Mouse (Mus musculus) stomach, postnatal 0 days (tissue): ENCODE measurements around the gene Moxd1. TPM values are rescaled to one million over a fixed set of nuclear protein-coding genes. Genes with fewer than 3 reads are reported as not detected.
"Not testable (repeated sequence)": the region's sequence is repeated elsewhere in the genome, so short reads cannot be mapped to it uniquely, and the experiment has no call there.

Experiments used
- ATAC-seq: fragments of 200-750 bp; cut with Nextera tagmentation; 2 replicates; pipeline ENCODE4 v1.8.0; 2017; ENCODE audit not compliant: low FRiP score, low TSS enrichment
- DNase-seq: peaks from one replicate; pipeline ENCODE4 v3.0.0-alpha.2; 2016; ENCODE audit warnings: low spot score
- H3K27ac ChIP-seq: fragments of 300-500 bp; sonication (generic); replicated peaks from 2 replicates; pipeline ENCODE4 v1.5.1; 2014; ENCODE audit warnings: mild to moderate bottlenecking, control low read depth
- H3K27me3 ChIP-seq: fragments of 300-500 bp; sonication (generic); 2 replicates; pipeline ENCODE4 v1.6.1; 2014; ENCODE audit warnings: low read length; ENCODE audit not compliant: control insufficient read depth, insufficient read depth
- H3K36me3 ChIP-seq: fragments of 300-500 bp; sonication (generic); 2 replicates; pipeline ENCODE4 v1.6.1; 2014; ENCODE audit warnings: low read length, mixed read lengths; ENCODE audit not compliant: control insufficient read depth, insufficient read depth
- H3K4me1 ChIP-seq: fragments of 300-500 bp; sonication (generic); replicated peaks from 2 replicates; pipeline ENCODE4 v1.6.1; 2014; ENCODE audit warnings: antibody characterized with exemption; ENCODE audit not compliant: control insufficient read depth, insufficient read depth
- H3K4me2 ChIP-seq: fragments of 300-500 bp; sonication (generic); replicated peaks from 2 replicates; pipeline ENCODE4 v1.6.1; 2014; ENCODE audit warnings: low read depth, mild to moderate bottlenecking, control low read depth, moderate library complexity
- H3K4me3 ChIP-seq: fragments of 300-500 bp; sonication (generic); 2 replicates; pipeline ENCODE4 v1.5.1; 2014; ENCODE audit warnings: low read depth, low read length, control low read depth
- H3K9ac ChIP-seq: fragments of 300-500 bp; sonication (generic); 2 replicates; pipeline ENCODE4 v1.6.1; 2014; ENCODE audit warnings: mild to moderate bottlenecking, low read length, control low read depth, mixed read lengths
- H3K9me3 ChIP-seq: fragments of 300-500 bp; sonication (generic); 2 replicates; pipeline ENCODE4 v1.6.1; 2016; ENCODE audit warnings: low read length; ENCODE audit not compliant: control insufficient read depth
- CTCF ChIP-seq: IDR thresholded peaks from 2 replicates; pipeline ENCODE4 v1.5.1; 2016; ENCODE audit warnings: antibody characterized with exemption, low read depth, mild to moderate bottlenecking, moderate library complexity
- EP300 ChIP-seq: optimal IDR thresholded peaks from 2 replicates; pipeline ENCODE3; 2016; ENCODE audit warnings: antibody characterized with exemption
- WGBS: fragments of 180-500 bp; shearing (Covaris S2); extraction: QIAGEN DNeasy Blood & Tissue Kit; methylation state at CpG from one replicate; pipeline ENCODE4 v1.1.7; 2014; 5-methylcytosine and 5-hydroxymethylcytosine counted together
- polyA plus RNA-seq: library from polyadenylated mRNA; unstranded; fragments of >200 nt; fragmentation: Nextera tagmentation; extraction: Ambion mirVana; gene quantifications from 2 replicates; pipeline ENCODE4 v1.2.1, GENCODE M21; 2015

Gene Moxd1
- polyA plus RNA-seq, 1 experiment from 2014 or later: 3.5 TPM

DNA sequence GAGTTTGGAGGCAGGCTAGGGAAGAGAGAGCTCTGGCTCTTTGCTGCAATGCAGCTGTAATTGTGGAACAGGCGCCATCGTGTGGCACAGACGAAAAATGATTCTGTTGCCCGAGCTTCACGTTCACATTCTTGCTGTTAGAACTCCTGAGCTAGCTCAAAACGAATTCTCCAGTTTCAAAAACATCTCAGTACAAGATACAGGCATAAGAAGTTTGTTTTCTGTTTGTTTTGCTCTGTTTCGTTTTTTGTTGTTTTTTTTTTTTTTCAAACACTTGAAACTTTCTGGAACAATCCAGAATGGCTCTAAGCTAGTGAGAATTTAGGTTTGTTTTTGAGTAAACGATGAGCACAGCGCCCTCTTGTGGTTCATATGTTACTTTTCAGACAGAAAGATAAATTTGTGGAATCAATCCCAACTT, 88.9 kb downstream of the Moxd1 start:
- H3K4me2 ChIP-seq: peak overlapping the region; percentile 35
- H3K27me3 ChIP-seq: no peaks in the 10 kb centered on the region

DNA sequence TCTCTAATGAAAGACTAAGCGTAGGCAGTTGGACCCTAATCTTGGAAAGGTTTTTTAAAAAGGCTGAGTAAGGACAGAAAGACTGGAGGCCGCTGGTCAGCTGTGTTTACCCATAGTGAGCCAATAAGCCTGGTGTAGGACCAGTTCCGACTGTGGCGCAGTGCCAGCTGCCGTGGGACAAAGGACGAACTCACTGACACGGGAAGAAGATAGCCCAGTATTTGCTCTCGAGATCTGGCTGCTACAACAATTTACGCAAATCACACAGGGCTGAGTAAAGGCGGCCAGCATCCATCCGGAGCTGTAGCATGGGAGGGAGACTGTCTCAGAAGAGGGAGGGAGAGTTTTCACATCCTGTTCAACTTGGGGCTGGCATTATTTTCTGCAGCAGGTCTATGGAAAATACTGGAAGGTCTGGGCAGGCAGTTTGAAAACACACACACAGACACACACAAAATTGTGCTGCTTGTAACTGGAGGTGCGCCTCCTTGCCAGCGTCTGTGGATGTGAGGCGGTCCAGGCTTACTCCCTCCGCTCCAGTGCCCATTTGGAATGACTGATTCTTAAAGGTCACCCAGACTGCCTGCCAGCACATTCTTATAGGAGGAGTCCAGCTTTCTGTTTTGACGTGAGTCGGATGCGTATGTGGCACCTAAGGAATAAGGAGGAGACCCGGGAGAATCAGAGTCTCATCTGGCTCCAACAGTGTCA, 94.0 kb downstream of the Moxd1 start:
- TF ChIP-seq CTCF: no peak
- TF ChIP-seq EP300: no peak
- no peaks in the 10 kb centered on the region for H3K36me3 ChIP-seq
- H3K4me2 ChIP-seq: peak overlapping the region; percentile 6; the same call in 1 of the 2 replicates
- no peak overlapping the region for H3K4me3 ChIP-seq
- DNase-seq (peak; percentile 74), ATAC-seq (peak; percentile 69)
- no peaks in the 10 kb centered on the region for H3K9me3 ChIP-seq
- H3K27ac ChIP-seq: no peak overlapping the region
- 28% methylated on average over 19 of the region's 19 CpGs for WGBS
- no peaks in the 10 kb centered on the region for H3K27me3 ChIP-seq
- no peak overlapping the region for H3K9ac ChIP-seq
- H3K4me1 ChIP-seq: peaks cover 3% of the 10 kb centered on the region; the same call in 1 of the 2 replicates

More for the DNA sequence above, 88.9 kb downstream of the Moxd1 start:
- Histone ChIP-seq H3K9me3 (no peaks in the 10 kb centered on the region), H3K4me1 (peaks cover 3% of the 10 kb centered on the region; the same call in 1 of the 2 replicates), H3K9ac (no peak overlapping the region), H3K27ac (no peak overlapping the region), H3K4me3 (0 out of 2 replicates have a peak overlapping the region, but pooled peaks have one; percentile 16), H3K36me3 (no peaks in the 10 kb centered on the region)
- 1% methylated on average over 9 of the region's 9 CpGs for WGBS
- peak; percentile 77 for DNase-seq
- TF ChIP-seq CTCF (peak; percentile 75), EP300 (no peak)
- ATAC-seq: peak; percentile 69; the same call in 1 of the 2 replicates

DNA sequence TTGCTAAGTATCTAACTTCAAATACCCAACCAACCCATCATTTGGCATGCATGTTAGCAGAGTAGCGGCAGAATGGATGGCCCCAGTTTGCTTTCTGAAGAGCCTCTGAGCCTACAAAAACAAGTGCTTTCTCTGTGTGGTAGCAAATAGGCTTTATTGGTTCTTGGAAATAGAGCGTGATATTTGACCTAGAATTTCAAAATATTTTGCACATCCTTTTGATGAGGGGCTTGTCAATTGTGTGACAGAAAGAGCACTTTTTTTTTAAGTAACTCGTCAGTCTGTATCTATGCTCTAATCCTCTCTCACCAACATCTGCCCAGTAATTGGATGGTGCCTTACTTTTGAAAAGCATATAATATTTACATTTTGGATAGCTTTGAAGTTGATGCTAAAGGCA, 97.0 kb downstream of the Moxd1 start:
- DNase-seq (no peak), ATAC-seq (no peak)
- Histone ChIP-seq H3K27ac (no peak overlapping the region), H3K4me2 (no peak overlapping the region), H3K4me1 (peaks cover 3% of the 10 kb centered on the region; the same call in 1 of the 2 replicates), H3K9me3 (no peaks in the 10 kb centered on the region), H3K4me3 (no peak overlapping the region), H3K36me3 (no peaks in the 10 kb centered on the region), H3K9ac (no peak overlapping the region), H3K27me3 (no peaks in the 10 kb centered on the region)
- WGBS: 82% methylated on average over 3 of the region's 3 CpGs
- TF ChIP-seq CTCF (no peak), EP300 (no peak)

DNA sequence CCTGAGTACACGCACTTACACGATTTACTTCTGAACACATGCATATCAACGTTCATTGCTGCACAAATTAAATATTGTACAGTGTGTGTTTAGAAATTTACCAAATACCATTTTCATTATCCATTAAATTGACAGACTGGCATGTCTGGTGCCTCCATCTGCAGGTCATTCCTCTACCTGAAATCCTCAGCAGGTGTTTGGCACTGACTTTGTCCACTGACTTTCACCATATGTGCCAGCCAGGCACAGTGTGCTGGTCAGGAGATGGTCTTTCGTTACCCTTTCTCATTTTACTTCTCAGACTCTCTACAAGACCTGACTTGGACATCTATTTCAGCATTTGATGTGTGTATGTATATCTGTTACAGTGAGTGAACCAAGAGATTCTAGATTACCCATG, 99.7 kb downstream of the Moxd1 start:
- H3K36me3 ChIP-seq: no peaks in the 10 kb centered on the region
- H3K9me3 ChIP-seq: no peaks in the 10 kb centered on the region
- no peak overlapping the region for H3K4me2 ChIP-seq
- H3K27me3 ChIP-seq: no peaks in the 10 kb centered on the region
- WGBS: 80% methylated on average over 4 of the region's 4 CpGs
- no peak overlapping the region for H3K4me3 ChIP-seq
- no peak for TF ChIP-seq EP300
- TF ChIP-seq CTCF: no peak
- DNase-seq (no peak), ATAC-seq (no peak)
- H3K9ac ChIP-seq: no peak overlapping the region
- no peaks in the 10 kb centered on the region for H3K4me1 ChIP-seq
- no peak overlapping the region for H3K27ac ChIP-seq

DNA sequence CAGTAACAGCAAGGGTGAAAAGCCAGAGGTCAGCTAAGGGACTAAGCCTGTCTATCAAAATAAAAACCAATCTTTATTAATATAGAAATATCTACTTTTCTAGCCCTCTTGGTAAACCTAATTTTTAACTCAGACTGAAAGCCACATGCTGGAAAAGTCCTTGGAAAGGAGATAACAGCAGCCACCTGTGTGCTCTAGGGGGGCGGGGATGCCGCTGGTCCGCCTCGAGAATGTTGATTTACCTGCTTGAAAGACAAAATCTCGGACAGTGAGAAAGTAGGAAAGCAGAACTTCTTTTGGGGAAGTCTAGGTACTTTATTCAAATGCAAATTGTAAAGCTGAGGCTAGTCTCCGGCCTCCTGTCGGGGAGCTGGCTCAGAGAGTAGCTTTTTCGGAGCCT, 103.9 kb downstream of the Moxd1 start:
- ATAC-seq: not testable (repeated sequence)
- 49% methylated on average over 8 of the region's 8 CpGs for WGBS

DNA sequence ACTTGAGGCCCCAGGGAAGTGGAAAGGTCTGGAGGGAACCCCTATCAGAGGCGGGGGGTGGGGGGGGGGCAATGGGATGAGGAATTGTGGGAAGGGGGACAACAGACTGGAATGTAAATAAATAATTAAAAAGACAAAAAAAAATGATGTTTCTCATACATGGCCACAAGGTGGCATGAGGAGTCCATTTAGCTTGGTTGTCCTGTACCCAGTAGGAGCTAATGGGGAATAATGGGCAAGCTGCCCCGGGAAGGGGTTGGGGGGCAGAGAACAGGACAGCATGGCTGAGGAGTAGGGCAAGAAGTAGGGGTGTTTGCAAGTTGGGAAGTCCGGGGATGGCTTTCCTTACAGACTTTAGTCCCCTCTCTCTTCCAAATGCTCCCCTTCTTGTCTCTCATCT, 109.5 kb downstream of the Moxd1 start:
- no peak overlapping the region for H3K27ac ChIP-seq
- 68% methylated on average over 3 of the region's 3 CpGs for WGBS
- no peaks in the 10 kb centered on the region for H3K27me3 ChIP-seq
- H3K36me3 ChIP-seq: no peaks in the 10 kb centered on the region
- H3K9me3 ChIP-seq: no peaks in the 10 kb centered on the region
- no peak overlapping the region for H3K9ac ChIP-seq
- DNase-seq (no peak), ATAC-seq (no peak)
- H3K4me2 ChIP-seq: no peak overlapping the region
- no peak overlapping the region for H3K4me3 ChIP-seq
- H3K4me1 ChIP-seq: no peaks in the 10 kb centered on the region
- no peak for TF ChIP-seq EP300
- TF ChIP-seq CTCF: peak; percentile 55

More for the DNA sequence above, 103.9 kb downstream of the Moxd1 start:
- not testable (repeated sequence) for H3K4me1 ChIP-seq, H3K9me3 ChIP-seq, H3K27ac ChIP-seq, H3K4me3 ChIP-seq, H3K27me3 ChIP-seq, H3K36me3 ChIP-seq, H3K4me2 ChIP-seq, DNase-seq, H3K9ac ChIP-seq
